Mouse (Mus musculus) spleen, adult 12 weeks (tissue): ENCODE data around the gene AK157302.
"Not testable (repeated sequence)": the region's sequence is repeated elsewhere in the genome, so short reads cannot be mapped to it uniquely, and the experiment has no call there.

Experiments used
- DNase-seq: peaks from one replicate; pipeline ENCODE4 v3.0.0; 2022; ENCODE audit warnings: low spot score

AK157302 gene

GRCm38 (mm10) chr13:21495080-21495479, at the start of gene AK157302:
Gene AK157302, plus strand, starts transcription at chr13:21495223.
- no peak for DNase-seq

- no peak for DNase-seq
Observed at GRCm38 (mm10) chr13:21446796-21447195, 48.2 kb upstream of the AK157302 start.

GRCm38 (mm10) chr13:21447856-21448614, 47.0 kb upstream of the AK157302 start:
- no peak for DNase-seq

GRCm38 (mm10) chr13:21453042-21453441, 42.0 kb upstream of the AK157302 start:
- no peak for DNase-seq

DNA sequence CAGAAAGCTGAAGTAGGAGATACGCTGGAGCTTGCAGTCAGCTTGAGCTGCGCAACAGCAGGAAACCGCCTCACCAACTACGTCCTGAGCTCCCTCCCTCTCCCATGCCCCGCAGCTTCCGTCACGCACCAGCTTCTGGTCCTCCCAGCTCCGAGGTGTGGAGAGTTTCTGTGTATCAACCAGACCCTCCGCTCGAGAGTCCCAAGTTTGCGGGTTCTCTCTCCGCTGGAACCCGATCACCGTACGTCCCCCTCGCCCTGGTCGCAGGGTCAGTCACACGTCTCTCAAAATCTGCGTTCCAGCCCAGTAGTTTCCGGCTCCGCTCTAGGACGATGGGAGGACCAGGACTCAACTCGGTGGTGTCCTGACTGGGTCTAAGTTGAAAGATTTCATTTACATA, 41.6 kb upstream of the AK157302 start, which contains the start of gene Zscan26:
Gene Zscan26, minus strand, starts transcription at position 282 of the 400 bp plus-strand sequence.
- DNase-seq, result peak; percentile 54

GRCm38 (mm10) chr13:21454133-21454532, 40.9 kb upstream of the AK157302 start:
- no peak for DNase-seq

DNA sequence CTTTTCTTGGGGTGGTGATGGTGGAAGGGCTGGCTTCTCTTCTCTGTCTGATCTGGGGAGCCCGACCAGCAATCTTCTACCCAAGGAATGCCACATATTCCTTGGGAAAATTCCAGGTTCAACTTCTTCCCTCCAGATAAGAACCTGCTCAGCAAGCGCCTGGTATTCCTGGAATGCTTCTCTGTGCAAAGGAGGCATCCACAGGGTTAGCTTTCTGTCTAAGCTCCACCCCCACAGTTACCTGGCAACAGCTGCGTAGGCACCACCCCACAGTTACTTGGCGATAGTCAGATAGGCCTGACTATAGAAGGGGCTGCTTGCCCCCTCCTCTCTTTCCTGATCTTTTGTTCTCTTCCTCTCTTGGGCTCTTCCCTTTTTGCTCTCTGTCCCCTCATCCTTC, 38.7 kb upstream of the AK157302 start:
- DNase-seq, result no peak

GRCm38 (mm10) chr13:21462516-21462915, 32.5 kb upstream of the AK157302 start:
- DNase-seq, result not testable (repeated sequence)

DNA sequence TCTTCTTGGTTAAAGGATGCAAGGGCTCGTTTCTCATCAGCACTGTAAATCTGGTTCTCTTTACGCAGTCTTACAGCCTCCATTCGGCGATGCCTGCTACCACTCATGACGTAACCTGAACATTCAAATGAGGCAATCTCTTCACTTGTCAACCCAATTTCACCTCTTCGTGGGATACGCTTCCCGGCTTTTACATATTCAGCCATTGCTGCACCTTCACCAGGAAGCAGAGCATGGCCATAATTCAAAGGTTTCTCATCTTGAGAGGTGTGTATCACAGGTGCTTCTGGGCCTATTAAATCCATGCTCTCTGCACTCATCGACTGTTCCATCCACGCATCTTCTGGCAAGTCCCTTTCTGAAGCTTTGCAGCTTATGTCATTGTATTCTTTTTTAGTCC, 27.7 kb upstream of the AK157302 start:
- DNase-seq, result no peak

GRCm38 (mm10) chr13:21468061-21469019, 26.7 kb upstream of the AK157302 start, which contains the start of gene Nkapl:
Gene Nkapl, minus strand, starts transcription at chr13:21468509.
- peak; percentile 80 for DNase-seq

DNA sequence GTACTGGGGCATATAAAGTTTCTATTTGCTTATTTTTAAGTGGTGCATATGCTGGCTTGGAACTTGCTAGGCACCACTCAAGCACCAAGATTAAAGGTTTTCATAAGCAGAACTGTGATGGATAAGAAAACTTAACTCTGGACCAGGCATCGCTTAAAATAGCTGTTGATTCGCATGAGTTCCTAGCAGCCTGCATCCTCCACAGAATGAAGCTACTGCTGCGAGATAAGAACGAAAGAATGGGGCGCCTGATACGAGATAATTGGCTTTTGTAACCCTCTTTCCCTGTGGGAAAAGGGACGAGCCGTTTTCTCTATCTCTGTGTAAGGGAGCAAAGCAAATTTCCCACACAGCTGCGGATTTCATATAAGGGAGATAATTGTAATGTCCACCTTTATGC, 25.9 kb upstream of the AK157302 start:
- no peak for DNase-seq

DNA sequence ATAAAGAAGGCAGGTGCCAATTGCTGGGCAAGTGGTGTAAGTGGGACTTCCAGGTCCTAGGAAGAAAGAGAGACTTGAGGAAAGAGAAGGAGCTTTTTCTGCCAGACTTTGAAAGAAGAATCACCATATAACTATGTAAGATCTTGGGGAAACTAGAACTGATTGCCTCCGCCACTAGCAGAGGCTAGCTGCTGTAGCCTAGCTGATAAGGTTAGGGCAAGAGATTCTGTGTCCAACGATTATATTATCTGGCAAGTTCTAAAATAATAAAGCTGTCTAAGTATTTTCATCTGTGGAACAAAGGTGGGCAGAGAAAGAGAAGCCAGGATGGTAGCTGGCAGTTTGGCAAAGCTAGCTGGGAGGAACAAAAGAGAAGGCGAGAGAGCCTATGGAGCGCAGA, 22.6 kb upstream of the AK157302 start:
- DNase-seq, result no peak

DNA sequence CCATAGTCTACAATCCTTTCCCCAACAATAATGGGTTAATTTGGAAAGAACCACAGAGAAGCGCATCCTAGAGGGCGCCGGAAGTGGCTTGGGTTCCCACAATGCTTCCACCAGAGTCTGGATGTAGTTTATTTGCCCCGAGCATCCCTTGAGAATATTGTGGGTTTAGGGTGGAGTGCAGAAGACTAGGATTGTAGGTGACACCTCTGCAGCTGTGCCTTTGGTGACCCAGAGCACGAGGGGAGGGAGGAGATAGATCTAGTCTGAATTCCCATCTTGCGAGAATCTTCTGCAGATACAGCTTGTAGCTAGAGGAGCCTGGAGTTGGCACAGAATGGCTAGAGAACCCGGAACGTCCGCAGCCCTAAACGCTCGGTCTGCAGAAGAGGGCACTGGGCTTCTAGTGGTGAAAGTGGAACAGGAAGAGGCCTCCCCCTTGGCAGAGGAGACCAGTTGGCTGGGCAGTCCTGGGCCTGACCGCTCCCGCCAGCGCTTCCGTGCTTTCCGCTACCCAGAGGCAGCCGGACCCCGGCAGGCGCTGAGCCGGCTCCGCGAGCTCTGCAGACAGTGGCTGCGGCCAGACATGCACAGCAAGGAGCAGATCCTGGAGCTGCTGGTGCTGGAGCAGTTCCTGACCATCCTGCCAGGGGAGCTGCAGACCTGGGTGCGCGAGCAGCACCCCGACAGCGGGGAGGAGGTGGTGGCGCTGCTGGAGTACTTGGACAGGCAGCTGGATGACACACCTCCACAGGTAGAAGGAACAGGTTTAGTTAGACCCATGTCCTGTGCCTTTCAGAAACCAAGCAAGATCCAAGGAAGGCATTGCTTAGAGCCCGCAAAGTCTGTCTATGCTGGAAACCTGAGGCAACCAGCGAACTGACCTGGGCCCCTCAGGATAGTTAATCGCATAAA, 16.0 kb upstream of the AK157302 start, which contains the start of the genes Zkscan4 and Gm10065:
Gene Zkscan4, plus strand, starts transcription at position 149 of the 912 bp plus-strand sequence.
Gene Gm10065, minus strand, starts transcription at position 683 of the 912 bp plus-strand sequence.
- not testable (repeated sequence) for DNase-seq

GRCm38 (mm10) chr13:21486881-21487280, 8.1 kb upstream of the AK157302 start:
- no peak for DNase-seq

DNA sequence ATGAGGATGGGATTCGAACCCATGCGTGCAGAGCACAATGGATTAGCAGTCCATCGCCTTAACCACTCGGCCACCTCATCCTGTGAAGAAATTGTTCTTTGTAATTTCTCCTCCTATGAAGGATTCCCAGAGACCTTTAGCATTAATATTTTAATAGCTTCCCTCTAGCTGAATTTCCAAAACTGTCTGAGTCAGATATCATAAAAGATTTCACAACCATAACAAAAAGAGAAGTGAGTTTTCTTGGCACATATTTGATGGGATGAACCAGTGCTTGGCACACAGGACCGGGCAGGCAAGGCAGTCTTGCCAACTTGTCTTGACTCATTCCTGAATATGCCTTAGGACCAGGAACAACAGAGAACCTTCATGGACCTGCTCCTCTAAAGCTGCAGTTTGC, 2.2 kb upstream of the AK157302 start:
- DNase-seq, result no peak

- not testable (repeated sequence) for DNase-seq
Observed at GRCm38 (mm10) chr13:21501182-21501581, 6.2 kb downstream of the AK157302 start, which contains the start of gene Gm11273. Gene Gm11273, minus strand, starts transcription at chr13:21501418.

DNA sequence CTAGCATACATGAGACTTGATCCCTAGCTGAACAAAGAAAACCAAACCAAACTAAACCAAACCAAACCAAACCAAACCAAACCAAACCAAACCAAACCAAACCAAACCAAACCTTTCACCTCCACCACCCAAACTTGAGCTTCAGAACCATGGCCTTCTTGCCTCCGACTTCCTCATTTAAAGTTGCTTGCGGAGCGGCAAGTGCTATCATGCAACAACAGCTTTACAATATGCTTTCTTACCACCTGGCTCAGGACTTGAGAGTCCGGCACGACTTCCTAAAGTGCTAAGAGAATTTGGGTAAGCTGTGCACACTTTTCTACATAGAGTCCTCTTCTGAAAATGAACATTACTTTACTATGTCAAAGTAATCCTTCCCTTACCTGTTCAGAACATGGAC, 7.3 kb downstream of the AK157302 start:
- DNase-seq, result no peak

DNA sequence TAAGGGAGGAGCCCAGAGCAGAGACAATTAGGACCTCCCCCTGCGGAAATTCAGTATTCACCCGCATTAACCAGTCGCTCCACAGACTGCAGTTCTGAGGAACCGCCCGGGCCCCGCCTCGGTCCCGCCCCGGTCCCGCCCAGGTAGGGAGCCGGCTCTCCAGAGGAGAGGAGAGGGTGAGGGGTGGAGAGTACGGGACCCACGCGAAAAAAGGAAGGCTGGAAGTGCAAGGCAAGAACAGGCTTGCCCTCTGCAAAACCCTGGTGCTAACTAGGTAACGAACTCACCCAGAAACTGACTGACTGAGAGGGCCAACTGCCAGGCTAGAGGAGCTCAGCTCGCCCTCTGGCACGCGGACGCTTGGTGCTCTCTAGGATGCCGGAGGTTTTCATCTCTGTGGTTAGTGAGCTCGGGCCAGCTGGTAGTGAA, 11.2 kb downstream of the AK157302 start:
- peak; percentile 71 for DNase-seq

GRCm38 (mm10) chr13:21530136-21530535, 35.1 kb downstream of the AK157302 start:
- no peak for DNase-seq

- peak; percentile 72 for DNase-seq
Observed at GRCm38 (mm10) chr13:21530781-21531201, 35.8 kb downstream of the AK157302 start, which contains the start of gene Zkscan8. Gene Zkscan8, minus strand, starts transcription at chr13:21531120.

- no peak for DNase-seq
Observed at GRCm38 (mm10) chr13:21542708-21543107, 47.7 kb downstream of the AK157302 start, which contains the start of gene Olfr1366. Gene Olfr1366, minus strand, starts transcription at chr13:21542808.
